Mouse (Mus musculus): ENCODE measurements around the gene Gmeb2.

The Gmeb2 gene

GRCm38 (mm10) chr2:181273829-181274228, 14.0 kb downstream of the Gmeb2 start:
- no peak for DNase-seq

DNA sequence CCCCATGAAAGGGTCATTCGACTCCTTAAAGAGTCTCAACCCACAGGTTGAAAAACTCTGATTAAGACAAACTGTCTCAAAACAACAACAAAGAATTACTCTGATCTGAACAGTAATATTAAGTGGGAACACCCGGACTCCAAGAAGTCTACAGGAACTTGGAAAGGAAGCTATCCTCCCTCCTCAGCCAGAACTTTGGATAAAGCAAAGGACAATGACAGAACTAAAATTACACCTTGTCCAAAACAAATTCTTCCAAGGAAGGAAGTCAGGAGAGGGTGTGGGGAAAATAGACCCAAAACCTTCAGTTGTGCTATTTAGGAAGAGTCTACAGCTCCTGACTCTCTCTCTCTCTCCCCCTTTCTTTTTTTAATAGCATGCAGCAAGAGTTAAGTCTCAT, 15.7 kb downstream of the Gmeb2 start:
- DNase-seq: no peak

DNA sequence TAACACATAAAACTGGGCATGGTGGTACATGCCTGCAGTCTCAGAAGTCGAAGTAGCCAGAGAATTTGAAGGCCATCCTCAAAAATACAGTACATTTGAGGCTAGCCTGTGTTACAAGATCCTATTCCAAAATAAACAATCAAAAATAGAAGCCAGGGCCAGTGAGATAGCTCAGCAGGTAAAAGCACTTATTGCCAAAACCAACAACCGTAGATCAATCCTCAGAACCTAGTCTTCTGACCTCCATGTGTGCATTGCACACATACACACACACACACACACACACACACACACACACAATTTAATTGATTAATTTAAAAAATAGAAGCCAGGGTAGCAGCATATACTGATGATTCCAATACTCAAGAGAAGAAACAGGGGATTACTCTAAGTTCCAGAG, 21.0 kb downstream of the Gmeb2 start:
- DNase-seq: no peak

DNA sequence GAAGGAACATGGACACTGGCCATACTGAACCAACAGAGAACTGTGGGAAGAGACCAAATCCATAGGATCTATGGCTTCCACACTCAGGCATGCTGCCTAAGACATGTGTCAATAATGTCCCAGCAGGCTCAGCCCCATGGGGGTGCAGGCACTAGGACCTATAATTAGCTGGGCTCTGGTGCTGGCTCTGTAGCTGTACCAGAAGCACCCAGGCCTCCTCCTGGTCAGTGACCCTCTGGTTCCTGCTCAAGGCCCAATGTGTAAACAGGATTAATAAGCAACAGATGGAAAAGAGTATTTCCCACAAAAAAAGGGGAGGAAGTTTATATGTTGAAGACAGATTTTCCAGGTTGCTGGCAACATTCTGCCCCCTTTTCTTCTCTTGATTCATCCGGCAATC, 34.6 kb downstream of the Gmeb2 start:
- DNase-seq: no peak

DNA sequence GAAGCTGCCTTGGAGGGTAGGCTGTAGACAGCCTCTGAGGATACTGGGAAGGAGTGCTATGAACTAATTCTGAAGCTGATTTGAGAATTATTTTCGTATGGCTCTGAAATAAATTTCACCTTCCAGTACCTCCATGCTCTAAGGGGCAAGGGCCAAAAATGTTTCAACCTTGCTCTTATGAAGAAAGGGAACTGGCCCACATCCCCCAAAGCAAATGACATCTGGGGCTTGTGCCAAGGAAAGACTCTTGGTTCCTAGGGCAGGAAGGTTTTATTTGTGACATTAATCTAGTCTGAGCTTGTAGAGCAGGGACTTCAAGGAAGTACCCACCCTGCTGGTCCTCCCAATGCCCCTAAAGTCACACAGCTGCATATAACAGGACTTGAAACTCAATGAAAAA, 36.0 kb downstream of the Gmeb2 start:
- DNase-seq: no peak

DNA sequence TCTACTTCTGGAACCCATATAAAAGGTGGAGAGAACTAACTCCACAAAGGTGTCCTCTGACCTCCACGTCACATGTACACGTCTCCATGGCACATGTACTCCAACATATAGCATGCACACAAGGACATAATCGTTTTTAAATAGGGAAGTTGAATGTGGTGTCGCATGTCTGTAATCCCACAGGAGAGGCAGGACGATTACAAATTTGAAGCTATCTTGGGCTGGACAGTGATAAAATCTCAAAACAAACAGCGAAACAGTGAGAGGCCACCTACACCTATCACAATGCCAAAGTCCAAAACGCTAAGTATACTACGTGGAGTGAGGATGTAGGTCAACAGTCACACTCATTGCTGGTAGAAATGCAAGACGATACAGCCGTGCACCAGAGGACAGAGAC, 38.6 kb downstream of the Gmeb2 start:
- no peak for DNase-seq

DNA sequence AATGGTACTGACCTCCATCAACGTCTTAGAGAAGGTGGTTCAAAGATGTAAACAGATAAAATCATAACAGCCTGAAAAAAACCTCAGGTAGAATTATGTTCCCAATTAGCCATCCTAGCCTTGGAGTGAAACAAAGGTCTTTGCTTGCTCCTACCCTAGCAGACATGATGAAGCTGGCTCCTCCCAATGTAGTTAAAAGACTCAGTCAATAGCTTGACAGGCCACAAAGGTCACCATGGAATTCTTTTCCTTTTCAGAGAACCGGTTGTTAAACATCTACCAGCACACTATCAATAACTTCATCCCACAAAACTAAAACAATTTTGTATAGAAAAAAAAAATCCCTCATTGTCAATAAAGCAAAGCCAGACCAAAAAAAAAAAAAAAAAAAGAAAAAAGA, 42.8 kb downstream of the Gmeb2 start:
- no peak for DNase-seq

DNA sequence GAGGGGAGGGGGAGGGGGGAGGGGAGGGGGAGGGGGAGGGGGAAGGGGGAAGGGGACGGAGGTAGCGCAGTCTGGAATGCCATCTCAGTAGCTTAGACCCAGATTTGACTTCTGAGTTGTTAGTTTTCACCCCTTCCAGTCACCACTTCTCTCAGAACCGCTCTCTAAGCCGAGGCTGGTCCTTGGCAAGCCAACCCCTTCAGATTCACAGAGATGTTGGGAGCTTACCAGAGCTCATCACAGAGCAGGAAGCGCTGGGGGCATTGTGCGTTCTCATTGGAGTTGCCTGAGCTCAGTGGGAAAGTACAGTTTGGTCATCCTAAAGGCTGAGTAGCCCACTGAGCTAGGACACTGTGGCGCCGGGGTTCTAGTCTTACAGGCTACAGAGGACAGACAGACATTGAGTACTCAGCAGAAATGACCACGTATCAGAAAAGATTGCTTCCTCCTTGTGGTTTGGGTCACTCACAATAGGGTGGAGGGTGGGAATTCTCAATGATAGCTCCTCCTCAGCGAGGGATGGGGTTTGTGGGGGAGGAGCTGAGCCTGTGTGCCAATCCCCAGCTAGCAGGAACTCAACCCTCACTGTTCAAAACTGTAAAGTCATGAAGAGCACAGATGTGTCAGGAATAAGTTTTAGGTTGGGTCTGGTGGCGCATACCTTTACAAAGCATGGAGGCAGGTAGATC, 44.0 kb downstream of the Gmeb2 start:
- DNase-seq: peak; percentile 72

DNA sequence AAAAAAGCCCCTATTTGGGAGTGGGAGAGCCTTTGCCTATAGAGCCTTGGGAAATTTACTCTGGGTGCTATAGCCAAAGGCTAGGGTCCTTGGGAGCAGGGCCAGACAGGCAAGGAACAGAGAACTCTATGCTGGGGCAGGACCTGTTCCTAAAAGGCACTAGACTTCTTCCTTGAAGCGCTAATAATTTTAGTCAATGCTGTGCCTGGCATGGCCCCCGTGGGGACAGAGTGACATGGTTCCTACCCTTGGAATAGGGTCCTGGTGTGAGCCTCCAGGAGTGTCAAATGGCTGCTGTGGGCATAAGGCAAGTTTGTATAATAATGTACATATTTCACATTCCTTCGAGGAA, 45.5 kb downstream of the Gmeb2 start:
- no peak for DNase-seq

DNA sequence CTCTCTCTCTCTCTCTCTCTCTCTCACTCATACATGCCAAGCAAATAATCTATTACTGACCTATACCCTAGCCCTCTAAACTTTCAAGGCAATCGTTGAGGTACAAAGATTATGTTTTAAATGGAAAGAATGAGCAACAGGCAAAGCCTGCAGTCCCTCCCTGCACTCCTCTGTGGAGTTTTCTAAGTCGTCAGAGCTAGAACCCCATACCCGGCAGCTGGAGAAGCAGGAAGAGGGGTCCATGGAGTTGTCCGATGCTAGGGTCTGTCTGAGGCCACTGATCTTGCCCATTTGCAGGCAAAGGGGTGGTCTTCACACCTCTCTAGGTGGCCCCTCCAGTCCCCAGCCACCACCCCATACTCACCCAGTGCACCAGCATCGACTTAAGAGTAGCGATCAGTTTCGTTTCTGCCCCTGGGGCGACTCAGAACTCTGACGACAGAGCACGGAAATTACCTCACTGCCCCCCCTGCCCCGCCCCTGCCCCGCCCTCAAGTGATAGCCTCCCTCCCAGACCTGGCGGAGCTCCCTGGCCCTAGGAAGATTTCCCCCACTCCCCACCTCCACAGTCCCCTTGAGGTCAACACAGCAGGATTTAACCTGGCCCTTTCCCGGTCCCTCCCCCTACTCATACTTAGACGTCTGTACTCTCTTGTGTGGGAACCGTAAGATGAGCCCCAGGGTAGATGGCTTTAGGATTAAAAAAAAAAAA, 46.1 kb downstream of the Gmeb2 start, which contains the start of gene Helz2:
Gene Helz2, minus strand, starts transcription at position 426 of the 712 bp plus-strand sequence.
- DNase-seq: peak; percentile 63

DNA sequence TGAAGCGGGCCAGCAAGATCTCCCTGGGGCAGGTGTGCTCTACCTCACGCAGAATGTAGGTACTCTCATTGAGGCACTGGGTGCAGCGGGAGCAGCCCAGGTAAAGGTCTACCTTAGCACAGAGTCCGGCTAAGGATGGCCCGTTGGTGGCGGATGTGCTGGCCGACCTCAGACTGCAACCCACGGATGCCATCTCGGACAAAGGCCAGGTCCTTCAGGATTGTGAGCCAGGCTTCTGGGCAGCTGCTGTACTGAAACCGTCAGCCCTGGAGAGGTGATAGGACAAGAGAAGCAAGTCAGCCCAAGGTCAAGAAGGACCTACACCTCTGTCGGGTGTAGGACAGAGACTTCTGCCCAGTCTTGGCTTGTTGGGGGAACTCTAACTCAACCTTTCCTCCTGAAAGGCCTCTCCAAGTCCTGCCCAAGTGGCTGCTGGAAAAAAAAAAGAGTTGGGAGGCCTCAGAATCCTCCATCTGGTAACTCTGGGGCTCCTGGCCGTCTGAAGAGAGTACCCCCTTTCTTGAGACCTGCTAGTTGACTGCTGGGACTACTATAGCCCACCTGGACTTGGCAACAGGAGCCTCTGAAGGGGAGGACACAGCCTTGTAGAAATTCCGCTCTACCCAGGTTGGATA, 46.9 kb downstream of the Gmeb2 start:
- no peak for DNase-seq

GRCm38 (mm10) chr2:181239261-181239660, 48.6 kb downstream of the Gmeb2 start:
- no peak for DNase-seq

- no peak for DNase-seq
Measured at GRCm38 (mm10) chr2:181238861-181239260, 49.0 kb downstream of the Gmeb2 start.

DNA sequence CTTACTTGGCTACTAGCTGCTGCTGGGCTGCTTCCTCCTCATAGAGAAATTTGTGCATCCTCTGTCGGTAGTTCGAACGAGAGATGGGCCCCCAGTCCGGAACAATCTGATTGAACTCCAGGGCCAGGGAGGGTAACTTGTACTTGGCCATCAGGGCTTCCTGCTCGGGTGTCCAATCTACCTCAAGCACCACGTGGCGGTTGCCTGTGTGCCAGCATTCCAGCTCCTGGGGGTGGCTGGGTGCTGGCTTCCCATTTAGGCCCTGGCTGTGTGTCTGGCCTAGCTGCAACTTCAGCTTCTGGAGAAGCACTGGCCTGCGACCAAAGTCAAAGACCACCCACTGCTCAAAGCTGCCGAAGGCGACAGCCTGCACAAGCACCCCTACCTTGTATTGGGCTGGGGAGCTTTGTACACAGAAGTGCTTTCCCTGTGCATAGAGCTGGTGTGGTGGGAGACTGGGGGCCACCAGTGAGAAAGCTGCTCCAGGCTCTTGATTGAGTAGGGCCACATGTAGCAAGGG, 49.7 kb downstream of the Gmeb2 start:
- DNase-seq: no peak

DNA sequence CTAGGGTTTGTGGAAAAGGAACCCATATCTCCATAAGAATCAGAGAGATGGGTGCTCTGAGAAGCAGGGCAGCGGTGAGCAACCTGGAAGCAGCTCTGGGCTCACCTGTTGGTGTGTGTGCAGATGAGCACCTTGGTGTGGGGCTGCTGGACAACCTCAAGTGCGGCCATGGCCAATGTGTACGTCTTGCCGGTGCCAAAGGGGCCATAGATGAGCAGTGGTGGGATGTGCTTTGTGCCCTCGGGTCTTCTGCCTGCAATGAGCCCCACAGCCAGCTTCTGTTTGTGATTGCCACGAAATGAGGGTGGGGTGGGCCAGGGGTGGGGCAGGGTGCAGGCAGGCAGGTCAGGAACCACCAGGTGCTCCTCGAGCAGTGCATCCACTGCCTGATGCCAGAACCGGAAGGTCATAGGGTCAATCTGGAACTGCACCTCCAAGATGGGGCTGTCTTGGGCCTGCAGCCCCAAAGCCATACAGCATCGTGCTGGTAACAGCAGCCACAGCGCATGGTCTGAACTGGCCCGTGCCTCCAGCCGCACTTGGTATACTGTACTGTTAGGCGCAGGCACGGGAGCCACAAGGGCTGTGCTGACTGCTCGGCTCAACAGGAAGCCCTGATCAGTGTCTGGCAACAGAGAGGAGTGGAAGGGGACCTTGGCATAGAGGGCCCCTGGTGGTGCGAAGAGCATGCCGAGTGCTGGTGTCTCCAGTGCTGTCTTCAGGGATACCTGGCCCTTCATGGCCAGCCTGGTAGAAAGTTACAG, 50.4 kb downstream of the Gmeb2 start:
- DNase-seq: no peak

DNA sequence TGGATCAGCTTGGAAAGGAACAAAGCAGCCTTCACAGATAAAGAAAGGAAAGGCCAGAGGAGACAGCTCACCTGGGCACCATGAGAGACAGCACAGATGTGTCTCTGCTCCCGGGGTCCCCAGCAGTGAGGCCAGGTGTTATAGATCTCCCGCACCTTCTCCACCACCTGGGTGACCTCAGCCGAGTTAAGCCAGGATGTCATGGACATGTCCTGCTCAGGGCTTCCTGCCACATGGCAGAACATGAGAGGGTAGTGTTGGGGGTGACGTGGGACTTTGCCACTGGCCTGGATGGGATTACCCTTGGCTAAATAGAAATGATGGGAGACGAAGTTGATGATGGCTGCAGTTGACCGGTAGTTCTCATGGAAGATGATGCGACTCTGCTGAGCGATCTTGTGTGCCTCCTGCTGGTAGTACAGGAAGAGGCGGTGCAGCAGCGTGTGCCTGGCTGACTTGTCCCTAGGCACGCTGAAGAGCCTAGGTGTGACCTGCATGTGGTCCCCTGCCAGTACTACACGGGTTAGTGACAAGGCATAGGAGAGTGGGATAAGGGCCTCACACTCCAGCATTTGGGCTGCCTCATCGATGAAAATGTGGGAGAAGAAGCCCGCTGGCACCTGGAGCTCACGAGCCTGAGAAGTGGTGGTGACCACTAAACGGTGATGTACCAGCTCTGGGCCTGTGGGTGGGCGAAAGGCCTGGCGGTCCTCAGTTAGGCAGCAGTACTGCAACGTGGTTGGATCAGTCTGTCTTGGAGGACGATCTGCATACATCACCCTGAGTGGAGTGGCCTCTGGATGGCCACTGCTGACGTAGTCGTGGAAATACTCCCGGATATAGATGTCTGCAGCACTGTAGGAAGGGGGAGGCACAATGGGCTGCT, 51.9 kb downstream of the Gmeb2 start:
- DNase-seq: peak; percentile 30

- DNase-seq: no peak
Measured at GRCm38 (mm10) chr2:181234680-181235079, 53.2 kb downstream of the Gmeb2 start.

DNA sequence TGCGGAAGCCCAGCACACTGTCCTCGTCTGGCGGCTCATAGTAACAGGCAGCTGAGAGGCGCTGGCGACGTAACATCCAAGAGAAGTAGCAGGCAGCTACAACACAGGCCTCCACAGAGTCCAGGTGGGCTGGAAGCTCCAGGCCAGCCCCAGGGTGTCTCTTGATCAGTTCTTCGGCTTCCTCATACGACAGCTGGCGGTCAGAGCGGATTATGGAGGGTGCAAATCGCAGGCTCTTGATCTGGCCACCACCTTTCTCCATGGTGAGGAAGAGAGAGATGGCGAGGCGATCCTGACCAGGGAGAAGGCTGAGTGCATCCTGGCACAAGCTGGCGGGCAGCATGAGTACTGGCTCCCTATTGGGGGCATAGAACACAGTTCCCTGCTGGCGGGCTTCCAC, 54.4 kb downstream of the Gmeb2 start:
- no peak for DNase-seq

DNA sequence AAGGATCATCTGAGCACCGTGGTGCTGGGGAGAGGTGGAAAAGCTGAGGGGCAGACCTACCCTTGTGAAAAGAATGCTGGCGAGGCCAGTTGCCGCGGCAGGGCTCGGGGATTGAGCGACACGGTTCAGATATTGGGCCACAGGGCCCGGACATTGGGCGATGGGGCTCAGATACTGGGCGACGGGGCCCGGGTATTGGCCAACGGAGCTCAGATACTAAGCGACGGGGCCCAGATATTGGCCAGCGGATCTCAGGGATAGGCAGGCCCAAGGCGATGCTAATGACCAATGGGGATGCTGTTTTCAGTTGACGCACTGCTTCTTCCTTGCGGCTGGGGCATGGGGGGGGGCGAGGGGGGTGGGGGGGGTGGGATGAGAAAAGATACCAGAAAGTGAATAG, 56.7 kb downstream of the Gmeb2 start:
- DNase-seq: no peak

DNA sequence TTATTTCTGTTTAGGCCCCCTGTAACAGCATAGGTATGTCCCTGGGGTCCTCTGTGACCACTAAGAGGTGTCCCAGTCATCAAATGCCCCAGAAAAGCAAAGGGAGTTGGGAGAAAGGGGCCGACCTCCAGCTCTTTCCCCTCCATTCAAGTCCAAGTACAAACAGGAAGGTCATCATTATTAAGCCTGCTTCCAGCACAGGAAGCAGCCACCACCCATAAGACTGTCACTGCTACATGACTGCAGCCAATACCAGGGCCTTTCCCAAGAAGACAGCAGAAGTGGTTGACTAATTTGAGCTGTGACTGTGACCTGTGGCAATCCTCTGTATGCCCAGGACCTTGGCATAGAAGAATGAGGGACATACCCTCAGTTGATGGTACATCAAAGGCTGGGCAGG, 59.5 kb downstream of the Gmeb2 start:
- peak; percentile 44 for DNase-seq

GRCm38 (mm10) chr2:181227122-181227521, 60.7 kb downstream of the Gmeb2 start:
- DNase-seq: no peak

- no peak for DNase-seq
Measured at GRCm38 (mm10) chr2:181224994-181225393, 62.8 kb downstream of the Gmeb2 start.

All from lung, postnatal 10 days (tissue).